ENCODE assay signal across 9 mouse cellular contexts in the genomic region with DNA sequence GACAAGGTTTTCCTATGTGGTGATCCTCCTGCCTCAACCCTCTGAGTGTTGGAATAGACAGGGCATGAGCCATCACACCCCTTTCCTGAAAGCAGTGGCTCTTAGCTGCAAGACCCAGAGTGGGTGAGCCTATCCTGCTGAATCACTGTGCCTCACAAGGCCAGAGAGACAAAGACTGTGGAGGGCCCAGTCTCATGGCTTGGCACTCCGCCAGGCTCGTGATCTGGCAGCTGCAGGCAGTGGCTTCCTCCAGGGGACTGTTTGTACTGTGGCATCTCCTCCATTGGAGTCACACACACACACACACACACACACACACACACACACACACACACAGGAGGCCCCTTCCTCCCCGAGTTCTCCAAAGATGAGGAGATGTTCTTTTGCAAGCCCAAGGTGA. TPM values are rescaled to one million over a fixed set of nuclear protein-coding genes. Genes with fewer than 3 reads are reported as not detected.
DNase-seq lines count a peak whose midpoint lies in the region; ATAC-seq lines count a peak whose summit lies in the region.
"Had no signal": no experiment of that assay in that cellular context is flagged by ENCODE, and none has a peak within 500 bp of the region (broad histone marks: within the 10 kb centered on the region; RNA-seq: fewer than 3 reads in every experiment).

No protein-coding gene starts in this region.

- DNase-seq in cerebellum, adult 18-20 months = peak; percentile 37 to 49
- DNase-seq in embryonic facial prominence, embryonic 10.5 days (ENCODE audit: low spot score) = peak; percentile 29
- peak; percentile 86 for DNase-seq in heart, adult 8-10 months (ENCODE audit: low spot score)
- peak; percentile 88 to 90 for DNase-seq in kidney, adult 8-10 months
- DNase-seq in liver, embryonic 13.5 days = no peak
- DNase-seq in naive thymus-derived CD4-positive, alpha-beta T cell, adult 2 months (ENCODE audit: low read depth) = peak; percentile 65

- H3K27me3 ChIP-seq in embryonic facial prominence, embryonic 10.5 days (replicated peaks; ENCODE audit: low read depth, poor library complexity, severe bottlenecking) = no peaks in the 10 kb centered on the region
- no peaks in the 10 kb centered on the region for H3K27me3 ChIP-seq in liver, embryonic 13.5 days
- H3K27me3 ChIP-seq in stomach, embryonic 16.5 days (ENCODE audit: control insufficient read depth, insufficient read depth, low read length) = no peaks in the 10 kb centered on the region
- H3K27me3 ChIP-seq: CH12.LX had no signal

- no peaks in the 10 kb centered on the region for H3K9me3 ChIP-seq in embryonic facial prominence, embryonic 10.5 days
- H3K9me3 ChIP-seq in liver, embryonic 13.5 days (replicated peaks) = no peaks in the 10 kb centered on the region
- H3K9me3 ChIP-seq in stomach, embryonic 16.5 days (replicated peaks; ENCODE audit: control insufficient read depth, low read length) = no peaks in the 10 kb centered on the region

- WGBS in embryonic facial prominence, embryonic 10.5 days = 74% methylated on average over 3 of the region's 3 CpGs
- 36% methylated on average over 3 of the region's 3 CpGs for WGBS in liver, embryonic 13.5 days (ENCODE audit: insufficient replicate concordance)
- 24% methylated on average over 3 of the region's 3 CpGs for WGBS in stomach, embryonic 16.5 days

- H3K36me3 ChIP-seq in embryonic facial prominence, embryonic 10.5 days (replicated peaks) = no peaks in the 10 kb centered on the region
- no peaks in the 10 kb centered on the region for H3K36me3 ChIP-seq in liver, embryonic 13.5 days
- no peaks in the 10 kb centered on the region for H3K36me3 ChIP-seq in stomach, embryonic 16.5 days (ENCODE audit: control insufficient read depth, insufficient read depth, low read length)

- no peak overlapping the region for H3K4me3 ChIP-seq in embryonic facial prominence, embryonic 10.5 days
- no peak overlapping the region for H3K4me3 ChIP-seq in liver, embryonic 13.5 days (replicated peaks)
- no peak overlapping the region for H3K4me3 ChIP-seq in stomach, embryonic 16.5 days (replicated peaks; ENCODE audit: low read length)

- H3K4me1 ChIP-seq in embryonic facial prominence, embryonic 10.5 days = peaks cover 9% of the 10 kb centered on the region; the same call in 1 of the 2 replicates
- 0 out of 2 replicates have a peak, but pooled peaks cover 2% of the 10 kb centered on the region for H3K4me1 ChIP-seq in liver, embryonic 13.5 days (replicated peaks)
- H3K4me1 ChIP-seq in stomach, embryonic 16.5 days (ENCODE audit: control insufficient read depth, insufficient read depth, low read length) = peaks cover 8% of the 10 kb centered on the region

- H3K9ac ChIP-seq in liver, embryonic 13.5 days = no peak overlapping the region
- H3K9ac ChIP-seq in stomach, embryonic 16.5 days (ENCODE audit: low read length) = 0 out of 2 replicates have a peak overlapping the region, but pooled peaks have one; percentile 20

- no peak overlapping the region for H3K4me2 ChIP-seq in liver, embryonic 13.5 days
- H3K4me2 ChIP-seq in stomach, embryonic 16.5 days (ENCODE audit: low read depth, low read length) = no peak overlapping the region

- no peak for ATAC-seq in cerebellum, adult (ENCODE audit: insufficient number of reproducible peaks, low FRiP score, low TSS enrichment)
- peak; percentile 52; the same call in 1 of the 2 replicates for ATAC-seq in liver, embryonic 13.5 days (ENCODE audit: low read depth)
- peak; percentile 89; the same call in 1 of the 2 replicates for ATAC-seq in stomach, embryonic 16.5 days (ENCODE audit: insufficient read depth, low FRiP score)

- 0 out of 2 replicates have a peak overlapping the region, but pooled peaks have one; percentile 40 for H3K27ac ChIP-seq in embryonic facial prominence, embryonic 10.5 days (replicated peaks)
- H3K27ac ChIP-seq in liver, embryonic 13.5 days = no peak overlapping the region
- peak overlapping the region; percentile 61 for H3K27ac ChIP-seq in stomach, embryonic 16.5 days (ENCODE audit: low read length)

RNA-seq across cellular contexts. Expression of gene Psap, which starts 15.0 kb away (rescaled TPM):
- polyA plus RNA-seq in embryonic facial prominence, embryonic 10.5 days (2016; fragmentation: Nextera tagmentation; extraction: Ambion mirVana) = 47.1 and 49.0 TPM in 2 replicates
- 1,000 to 10,000 TPM; 1,268 to 1,360 (median 1,315) TPM for total RNA-seq in heart, adult 8-10 months (2022)
- polyA plus RNA-seq in liver, embryonic 13.5 days (2015; fragmentation: Nextera tagmentation; extraction: Ambion mirVana) = 52.6 and 54.5 TPM in 2 replicates
- polyA plus RNA-seq in stomach, embryonic 16.5 days (2015; fragmentation: Nextera tagmentation; extraction: Ambion mirVana) = 194 and 198 TPM in 2 replicates

RNA-seq across cellular contexts. Expression of gene Chst3, which starts 43.3 kb away (rescaled TPM):
- polyA plus RNA-seq in embryonic facial prominence, embryonic 10.5 days (2016; fragmentation: Nextera tagmentation; extraction: Ambion mirVana) = 1.8 and 1.9 TPM in 2 replicates
- total RNA-seq in heart, adult 8-10 months (2022) = 1 to 10 TPM in 1 of 4 experiments, under 1 TPM in 3; 0.65 to 1.2 (median 0.80) TPM
- 0.07 and 0.08 TPM in 2 replicates for polyA plus RNA-seq in liver, embryonic 13.5 days (2015; fragmentation: Nextera tagmentation; extraction: Ambion mirVana)
- 2.0 and 2.1 TPM in 2 replicates for polyA plus RNA-seq in stomach, embryonic 16.5 days (2015; fragmentation: Nextera tagmentation; extraction: Ambion mirVana)
